8 mouse cellular contexts compared by ENCODE assay signal in genomic region chr1:87041119-87041518, GRCm38 (mm10). TPM values are rescaled to one million over a fixed set of nuclear protein-coding genes. Genes with fewer than 3 reads are reported as not detected.
DNase-seq lines count a peak whose midpoint lies in the region.

No protein-coding gene starts in this region.

- DNase-seq in B cell, adult 2 months = peak; percentile 68 to 69
- peak; percentile 86 for DNase-seq in NIH3T3 (ENCODE audit: low read depth)
- peak; percentile 77 for DNase-seq in embryo, embryonic 10 days (ENCODE audit: low spot score)
- peak; percentile 69 to 70 for DNase-seq in gastrocnemius, postnatal 36 days
- DNase-seq in kidney, postnatal 4 days = peak; percentile 89 to 90
- DNase-seq in lung, postnatal 10 days = peak; percentile 81
- peak; percentile 47 for DNase-seq in right cerebral cortex, adult 18-20 months
- DNase-seq in urinary bladder, postnatal 14 days (ENCODE audit: low spot score) = peak; percentile 80

- intact Hi-C loops in gastrocnemius, postnatal 36 days (cut with DNase I) = loop anchor here (1.0 to 5.0 kb wide), 2 partner anchors 74 to 371 kb away; partner anchors contain the start of gene Nppc

RNA-seq across cellular contexts. Expression of gene Alppl2, which starts 48.6 kb away (rescaled TPM):
- total RNA-seq in gastrocnemius, postnatal 36 days (2021) = not detected

Comparison
In these comparisons a context has a peak if more than half of its experiments do, and no peak if none do; other contexts are left out.
1. Peak in every context shown above with its lines: DNase-seq.